Mouse (Mus musculus) heart, embryonic 14.5 days (tissue): ENCODE results near the gene Numb. TPM values are rescaled to one million over a fixed set of nuclear protein-coding genes. Genes with fewer than 3 reads are reported as not detected.

Experiments
- ATAC-seq: fragments of 200-750 bp; cut with Nextera tagmentation; 2 replicates; pipeline ENCODE4 v1.8.0; 2017; ENCODE audit warnings: low read depth, moderate TSS enrichment; ENCODE audit not compliant: insufficient number of reproducible peaks, insufficient read depth, low FRiP score
- H3K27ac ChIP-seq, 2 experiments: fragments of 200-500 bp in 1 of 2; fragments of 300-500 bp in 1 of 2; sonication (generic) in 1 of 2; replicated peaks in 1 of 2; 2 replicates each; pipeline ENCODE4 v1.5.1; 2012 to 2014; ENCODE audit warnings: low read depth in 2 of 2, low read length in 2 of 2, control low read depth in 1 of 2, mild to moderate bottlenecking in 1 of 2, mixed read lengths in 1 of 2; ENCODE audit not compliant: control insufficient read depth in 1 of 2, insufficient read depth in 1 of 2
- H3K27me3 ChIP-seq: fragments of 300-500 bp; sonication (generic); 2 replicates; pipeline ENCODE4 v1.6.1; 2014; ENCODE audit warnings: mild to moderate bottlenecking, low read length, control low read depth; ENCODE audit not compliant: control insufficient read depth, insufficient read depth
- H3K36me3 ChIP-seq: fragments of 300-500 bp; sonication (generic); 2 replicates; pipeline ENCODE4 v1.6.1; 2014; ENCODE audit warnings: mild to moderate bottlenecking, control low read depth, low read length, mixed read lengths; ENCODE audit not compliant: control insufficient read depth, insufficient read depth
- H3K4me1 ChIP-seq, 2 experiments: fragments of 200-500 bp in 1 of 2; fragments of 300-500 bp in 1 of 2; sonication (generic) in 1 of 2; 2 replicates each; pipeline ENCODE4 v1.6.1; 2012 to 2014; ENCODE audit warnings: low read length in 2 of 2, control low read depth in 1 of 2, mixed read lengths in 1 of 2; ENCODE audit not compliant: control insufficient read depth in 2 of 2, insufficient read depth in 2 of 2
- H3K4me2 ChIP-seq: fragments of 300-500 bp; sonication (generic); 2 replicates; pipeline ENCODE4 v1.6.1; 2014; ENCODE audit warnings: mild to moderate bottlenecking, low read length
- H3K4me3 ChIP-seq, 2 experiments: fragments of 200-500 bp in 1 of 2; fragments of 300-500 bp in 1 of 2; sonication (generic) in 1 of 2; 2 replicates each; pipeline ENCODE4 v1.5.1; 2012 to 2014; ENCODE audit warnings: low read length in 2 of 2, mild to moderate bottlenecking in 2 of 2, control low read depth in 1 of 2, low read depth in 1 of 2, moderate library complexity in 1 of 2; ENCODE audit not compliant: control insufficient read depth in 1 of 2, insufficient read depth in 1 of 2
- H3K9ac ChIP-seq: fragments of 300-500 bp; sonication (generic); 2 replicates; pipeline ENCODE4 v1.6.1; 2014; ENCODE audit warnings: mild to moderate bottlenecking, low read length
- H3K9me3 ChIP-seq: fragments of 300-500 bp; sonication (generic); 2 replicates; pipeline ENCODE4 v1.6.1; 2016; ENCODE audit warnings: low read length, control low read depth; ENCODE audit not compliant: control insufficient read depth
- WGBS: fragments of 180-500 bp; shearing (Covaris S2); extraction: QIAGEN DNeasy Blood & Tissue Kit; methylation state at CpG from one replicate; pipeline ENCODE4 v1.1.7; 2014; 5-methylcytosine and 5-hydroxymethylcytosine counted together
- polyA plus RNA-seq: library from polyadenylated mRNA; unstranded; fragments of >200 nt; fragmentation: Nextera tagmentation; extraction: Ambion mirVana; gene quantifications from 2 replicates; pipeline ENCODE4 v1.2.1, GENCODE M21; 2014

Numb gene
- polyA plus RNA-seq, 1 experiment from 2014 or later, result 29.9 TPM

DNA sequence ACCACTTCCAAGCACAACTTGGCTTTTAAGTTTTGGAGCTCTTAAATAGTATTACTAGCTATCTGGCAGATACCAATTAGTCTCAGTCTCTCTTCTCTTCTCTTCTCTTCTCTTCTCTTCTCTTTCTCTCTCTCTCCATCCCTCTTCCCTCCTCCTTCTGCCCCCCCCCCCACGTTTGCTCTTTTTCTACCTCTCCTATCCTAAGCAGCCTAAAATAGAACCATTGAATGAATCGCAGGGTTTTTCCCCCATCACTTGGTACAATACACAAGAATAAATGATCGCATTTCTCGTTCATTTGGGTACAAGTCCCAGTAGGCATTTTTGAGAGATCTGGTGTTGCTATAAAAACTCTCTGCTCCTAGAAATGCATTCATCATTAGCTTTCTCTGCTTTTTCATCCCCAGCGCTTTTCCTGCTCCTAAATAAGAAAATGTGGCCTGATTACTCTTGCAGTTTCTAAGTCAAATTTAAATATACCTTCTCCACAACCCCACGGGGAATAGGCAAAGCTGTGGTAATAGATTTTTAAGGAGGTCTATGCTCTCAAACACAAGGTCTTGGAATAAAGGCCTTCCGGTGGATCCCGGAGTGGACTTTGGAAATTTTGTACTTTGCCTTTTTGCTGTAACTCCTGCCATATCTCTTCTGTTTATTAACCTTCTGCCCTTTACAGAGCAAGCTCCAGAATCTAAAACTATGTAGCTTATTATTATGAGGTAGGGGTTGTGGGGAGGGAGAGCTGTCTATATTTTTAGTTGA lies 1.2 kb upstream of the Numb start:
- Histone ChIP-seq H3K9ac (peak overlapping the region; percentile 80), H3K27ac (peak overlapping the region in 1 of 2 experiments; percentile 82; a peak in 3 of 4 replicates), H3K27me3 (no peaks in the 10 kb centered on the region), H3K4me3 (peak overlapping the region; percentile 62 to 99; a peak in 3 of 4 replicates), H3K9me3 (no peaks in the 10 kb centered on the region), H3K36me3 (no peaks in the 10 kb centered on the region), H3K4me2 (peak overlapping the region; percentile 65), H3K4me1 (peaks cover 14 to 35% of the 10 kb centered on the region in 2 experiments)
- ATAC-seq, result no peak
- WGBS, result 32% methylated on average over 8 of the region's 8 CpGs

DNA sequence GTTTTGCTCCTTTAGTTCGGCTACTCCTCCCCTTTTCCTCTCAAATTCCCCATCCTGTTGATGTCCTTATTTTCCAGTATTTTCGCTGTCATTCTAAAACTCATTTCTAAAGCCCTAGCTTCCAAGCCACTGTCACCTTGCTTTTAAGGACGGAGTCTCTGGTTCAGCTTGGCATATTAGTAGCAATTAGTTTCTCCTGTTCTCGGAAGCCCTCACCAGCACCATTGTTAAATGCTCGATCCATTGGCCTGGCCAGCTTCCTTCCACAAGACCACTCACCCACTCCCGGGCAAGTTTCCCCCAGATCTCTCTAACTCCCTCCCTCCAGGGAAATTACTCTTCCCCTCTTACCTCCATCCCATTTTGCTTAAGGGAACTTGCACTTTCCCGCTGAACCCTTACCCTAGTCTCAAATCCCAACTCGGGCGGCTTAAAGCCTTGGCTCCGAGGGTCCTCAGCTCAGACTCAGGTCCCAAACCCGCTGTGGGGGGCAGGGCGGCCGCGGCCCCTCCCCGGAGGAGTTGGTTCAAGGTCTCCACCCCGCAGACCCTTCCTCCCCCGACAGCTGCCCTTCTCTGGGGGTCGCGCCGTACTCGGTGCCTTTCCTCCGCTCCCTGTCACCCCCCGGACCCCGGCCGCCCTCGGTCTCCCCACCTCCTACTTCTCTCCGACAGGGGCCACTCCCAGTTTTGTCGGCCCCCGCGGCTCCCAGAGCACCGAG lies 853 bp downstream of the Numb start:
- H3K4me2 ChIP-seq, result peak overlapping the region; percentile 85
- peak overlapping the region; percentile 96 for H3K9ac ChIP-seq
- no peaks in the 10 kb centered on the region for H3K27me3 ChIP-seq
- H3K9me3 ChIP-seq, result no peaks in the 10 kb centered on the region
- H3K36me3 ChIP-seq, result peaks cover 4% of the 10 kb centered on the region; the same call in 1 of the 2 replicates
- H3K4me1 ChIP-seq, result peaks cover 16 to 38% of the 10 kb centered on the region in 2 experiments
- peak overlapping the region; percentile 85 to 94 for H3K27ac ChIP-seq
- H3K4me3 ChIP-seq, result peak overlapping the region; percentile 92 to 99
- 1% methylated on average over 31 of the region's 31 CpGs for WGBS
- no peak for ATAC-seq

DNA sequence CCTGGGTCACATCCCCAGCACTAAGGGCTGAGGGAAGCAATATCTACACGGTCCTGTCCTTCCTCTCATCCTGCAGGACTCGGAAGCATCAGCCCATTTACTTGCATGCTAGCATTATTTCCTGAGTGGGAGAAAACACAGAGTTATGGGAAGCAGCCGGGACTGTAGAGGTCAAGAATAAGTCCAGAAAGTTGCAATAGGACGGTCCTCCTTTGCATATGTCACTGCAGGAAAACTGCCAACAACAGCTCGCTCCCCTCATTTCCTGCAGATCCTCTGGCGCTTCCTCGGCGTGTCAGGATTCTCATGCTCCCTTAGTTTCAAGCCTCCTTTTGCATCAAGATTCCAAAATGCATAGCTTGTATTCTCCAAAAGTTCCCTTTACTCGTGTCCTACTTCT lies 4.8 kb downstream of the Numb start:
- H3K36me3 ChIP-seq, result peaks cover 24% of the 10 kb centered on the region; the same call in 1 of the 2 replicates
- 61% methylated on average over 9 of the region's 9 CpGs for WGBS
- H3K4me3 ChIP-seq, result no peak overlapping the region
- no peak for ATAC-seq
- peaks cover 2 to 10% of the 10 kb centered on the region in 2 experiments; a peak in 2 of 4 replicates for H3K4me1 ChIP-seq
- H3K27me3 ChIP-seq, result no peaks in the 10 kb centered on the region
- H3K4me2 ChIP-seq, result no peak overlapping the region
- no peaks in the 10 kb centered on the region for H3K9me3 ChIP-seq
- no peak overlapping the region for H3K9ac ChIP-seq
- peak overlapping the region; percentile 31 to 49; a peak in 2 of 4 replicates for H3K27ac ChIP-seq

DNA sequence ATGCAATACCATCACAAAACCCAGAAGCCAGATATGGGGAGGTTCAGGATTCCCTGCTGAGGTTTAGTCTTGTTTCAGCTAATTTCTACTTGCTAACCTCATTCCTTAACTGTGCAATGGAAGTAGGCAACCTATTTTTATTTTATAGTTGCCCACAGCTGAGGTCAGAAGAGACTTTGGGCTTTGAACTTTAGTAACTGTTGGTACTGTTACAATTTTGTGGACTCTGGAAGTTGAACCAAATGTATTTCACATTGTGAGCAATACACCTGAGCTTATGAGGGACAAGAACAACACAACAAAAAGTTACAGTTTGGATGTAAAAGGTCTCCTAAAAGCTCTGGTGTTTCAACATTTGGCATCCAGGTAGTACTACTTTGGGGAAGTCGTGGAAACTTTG lies 6.9 kb downstream of the Numb start:
- H3K4me3 ChIP-seq, result no peak overlapping the region
- WGBS, result 81% methylated on average over 1 of the region's 1 CpGs
- no peaks in the 10 kb centered on the region for H3K9me3 ChIP-seq
- H3K27ac ChIP-seq, result no peak overlapping the region
- no peak overlapping the region for H3K9ac ChIP-seq
- peaks cover 4 to 9% of the 10 kb centered on the region in 2 experiments; a peak in 3 of 4 replicates for H3K4me1 ChIP-seq
- no peak for ATAC-seq
- no peak overlapping the region for H3K4me2 ChIP-seq
- H3K36me3 ChIP-seq, result peaks cover 24% of the 10 kb centered on the region; the same call in 1 of the 2 replicates
- no peaks in the 10 kb centered on the region for H3K27me3 ChIP-seq

DNA sequence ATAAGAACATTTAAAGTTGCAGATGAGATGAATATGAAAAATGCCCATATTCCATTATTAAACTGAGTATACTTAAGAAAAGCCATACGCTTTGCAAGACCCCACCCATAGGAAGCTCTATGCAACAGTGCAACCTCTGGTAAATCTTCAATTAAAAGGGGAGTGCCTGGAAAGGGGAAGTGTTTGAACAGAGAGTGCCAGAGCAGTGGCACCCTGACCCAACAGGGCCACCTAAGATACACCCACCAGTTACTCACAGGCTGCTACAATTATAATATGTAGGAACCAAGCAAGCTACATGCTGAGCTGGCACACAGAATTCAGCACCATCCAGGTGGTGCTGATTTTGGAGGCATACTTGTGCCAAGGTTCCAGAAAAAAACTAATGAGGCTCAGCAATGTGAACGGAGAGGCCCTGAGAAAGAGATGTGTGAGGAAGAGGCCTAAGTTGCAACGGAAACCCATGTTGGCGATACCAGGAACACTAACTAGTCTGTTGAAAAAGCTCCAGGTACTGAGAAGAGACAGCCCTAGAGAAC lies 7.5 kb downstream of the Numb start:
- no peaks in the 10 kb centered on the region for H3K27me3 ChIP-seq
- no peaks in the 10 kb centered on the region for H3K9me3 ChIP-seq
- no peak overlapping the region for H3K4me2 ChIP-seq
- 86% methylated on average over 4 of the region's 4 CpGs for WGBS
- H3K27ac ChIP-seq, result no peak overlapping the region
- no peak overlapping the region for H3K4me3 ChIP-seq
- H3K9ac ChIP-seq, result no peak overlapping the region
- ATAC-seq, result no peak
- peaks cover 24% of the 10 kb centered on the region; the same call in 1 of the 2 replicates for H3K36me3 ChIP-seq
- H3K4me1 ChIP-seq, result peaks cover 4 to 9% of the 10 kb centered on the region in 2 experiments; a peak in 3 of 4 replicates

DNA sequence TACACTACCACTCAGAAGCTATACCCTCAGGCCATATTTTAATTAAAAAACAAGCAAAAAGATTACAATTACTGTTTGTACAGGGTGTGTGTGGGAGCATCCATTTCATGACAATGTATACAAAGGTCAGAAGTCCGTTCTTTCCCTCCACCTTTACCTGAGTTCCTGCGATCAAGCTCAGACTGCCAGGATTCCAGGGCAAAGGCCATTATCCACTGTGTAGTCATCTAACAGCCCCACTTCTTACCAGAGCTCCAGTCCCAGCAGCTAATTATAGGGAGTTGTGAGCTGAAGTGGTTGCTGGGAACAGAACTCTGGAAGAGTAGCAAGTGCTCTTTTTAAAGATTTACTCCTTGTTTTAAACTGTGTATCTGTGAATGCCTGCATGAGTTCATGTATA lies 11.3 kb downstream of the Numb start:
- Histone ChIP-seq H3K36me3 (peaks cover 19% of the 10 kb centered on the region; the same call in 1 of the 2 replicates), H3K4me3 (no peak overlapping the region), H3K9ac (no peak overlapping the region), H3K27me3 (no peaks in the 10 kb centered on the region), H3K27ac (peak overlapping the region; percentile 37 to 65), H3K9me3 (no peaks in the 10 kb centered on the region), H3K4me2 (no peak overlapping the region), H3K4me1 (peaks cover 2 to 7% of the 10 kb centered on the region in 2 experiments; a peak in 3 of 4 replicates)
- WGBS, result 50% methylated on average over 2 of the region's 2 CpGs
- ATAC-seq, result no peak

DNA sequence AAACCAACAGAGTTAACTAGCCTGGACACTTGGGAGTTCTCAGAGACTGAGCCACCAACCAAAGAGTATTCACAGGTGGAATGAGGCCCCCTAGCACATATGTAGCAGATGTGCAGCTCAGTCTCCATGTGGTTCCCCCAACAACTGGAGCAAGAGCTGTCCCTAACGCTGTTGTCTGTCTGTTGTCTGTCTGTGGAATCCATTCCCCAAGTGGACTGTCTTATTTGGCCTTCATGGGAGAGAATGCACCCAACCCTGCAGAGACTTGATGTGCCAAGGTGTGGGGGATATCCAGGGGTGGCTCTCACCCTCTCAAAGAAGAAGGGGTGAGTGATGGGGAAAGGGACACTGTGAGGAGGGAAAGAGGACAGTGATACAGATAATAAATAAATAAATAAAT lies 28.8 kb downstream of the Numb start:
- Histone ChIP-seq H3K27ac (no peak overlapping the region), H3K4me3 (no peak overlapping the region), H3K9ac (no peak overlapping the region), H3K4me2 (no peak overlapping the region), H3K27me3 (no peaks in the 10 kb centered on the region), H3K36me3 (peaks cover 20% of the 10 kb centered on the region; the same call in 1 of the 2 replicates), H3K4me1 (peaks cover 0 to 10% of the 10 kb centered on the region in 2 experiments; a peak in 1 of 4 replicates), H3K9me3 (no peaks in the 10 kb centered on the region)
- WGBS, result 92% methylated on average over 1 of the region's 1 CpGs
- ATAC-seq, result no peak
